Mouse (Mus musculus) embryonic facial prominence, embryonic 14.5 days (tissue): ENCODE data around the gene Igfbpl1. TPM values are rescaled to one million over a fixed set of nuclear protein-coding genes. Genes with fewer than 3 reads are reported as not detected.

Source experiments
- ATAC-seq: fragments of 200-750 bp; cut with Nextera tagmentation; 2 replicates; pipeline ENCODE4 v1.8.0; 2017; ENCODE audit warnings: low read depth, moderate number of reproducible peaks, moderate TSS enrichment
- DNase-seq: peaks from one replicate; pipeline ENCODE4 v3.0.0-alpha.2; 2015; ENCODE audit warnings: low spot score
- H3K27ac ChIP-seq: fragments of 300-500 bp; sonication (generic); replicated peaks from 2 replicates; pipeline ENCODE4 v1.5.1; 2014; ENCODE audit warnings: low read depth, mild to moderate bottlenecking, low read length, moderate library complexity
- H3K27me3 ChIP-seq: fragments of 300-500 bp; sonication (generic); replicated peaks from 2 replicates; pipeline ENCODE4 v1.6.1; 2014; ENCODE audit warnings: low read length; ENCODE audit not compliant: control insufficient read depth, insufficient read depth
- H3K36me3 ChIP-seq: fragments of 300-500 bp; sonication (generic); 2 replicates; pipeline ENCODE4 v1.6.1; 2014; ENCODE audit warnings: low read length, mixed read lengths; ENCODE audit not compliant: control insufficient read depth, insufficient read depth
- H3K4me1 ChIP-seq: fragments of 300-500 bp; sonication (generic); 2 replicates; pipeline ENCODE4 v1.6.1; 2014; ENCODE audit warnings: antibody characterized with exemption, low read length; ENCODE audit not compliant: control insufficient read depth, insufficient read depth
- H3K4me2 ChIP-seq: fragments of 300-500 bp; sonication (generic); 2 replicates; pipeline ENCODE4 v1.6.1; 2014; ENCODE audit warnings: low read depth, mild to moderate bottlenecking, low read length, moderate library complexity, mixed read lengths
- H3K4me3 ChIP-seq: fragments of 300-500 bp; sonication (generic); 2 replicates; pipeline ENCODE4 v1.5.1; 2014; ENCODE audit warnings: low read depth, mild to moderate bottlenecking, low read length
- H3K9ac ChIP-seq: fragments of 300-500 bp; sonication (generic); 2 replicates; pipeline ENCODE4 v1.6.1; 2014; ENCODE audit warnings: low read depth, mild to moderate bottlenecking, low read length, moderate library complexity, mixed read lengths
- H3K9me3 ChIP-seq: fragments of 300-500 bp; sonication (generic); 2 replicates; pipeline ENCODE4 v1.6.1; 2016; ENCODE audit warnings: low read length; ENCODE audit not compliant: control insufficient read depth
- WGBS: fragments of 180-500 bp; shearing (Covaris S2); extraction: QIAGEN DNeasy Blood & Tissue Kit; methylation state at CpG from one replicate; pipeline ENCODE4 v1.1.7; 2014; 5-methylcytosine and 5-hydroxymethylcytosine counted together
- polyA plus RNA-seq: library from polyadenylated mRNA; unstranded; fragments of >200 nt; fragmentation: Nextera tagmentation; extraction: Ambion mirVana; gene quantifications from 2 replicates; pipeline ENCODE4 v1.2.1, GENCODE M21; 2014

Igfbpl1 gene
- polyA plus RNA-seq, 1 experiment from 2014 or later = 0.92 TPM

DNA sequence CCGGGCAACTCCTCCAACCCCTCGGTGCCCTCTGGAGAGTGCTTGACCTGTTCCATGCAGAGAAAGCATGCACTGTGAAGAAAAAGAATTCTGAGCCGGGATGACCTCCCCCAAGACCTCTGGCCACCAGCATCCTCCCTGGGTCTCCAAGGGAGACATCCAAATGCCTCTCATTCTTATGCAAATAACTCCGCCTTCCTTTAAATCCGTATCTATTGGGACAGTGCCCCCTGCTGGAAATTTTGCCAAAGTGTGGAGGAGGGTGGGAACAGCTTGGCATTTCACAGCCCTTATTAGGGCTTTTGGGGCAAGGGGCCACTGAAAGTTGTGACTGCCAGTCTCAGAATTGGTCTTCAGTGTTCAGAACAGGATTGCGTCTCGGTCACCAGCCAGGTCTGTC, 11.2 kb downstream of the Igfbpl1 start:
- H3K27me3 ChIP-seq = no peaks in the 10 kb centered on the region
- no peaks in the 10 kb centered on the region for H3K36me3 ChIP-seq
- 37% methylated on average over 7 of the region's 7 CpGs for WGBS
- 0 out of 2 replicates have a peak, but pooled peaks cover 5% of the 10 kb centered on the region for H3K4me1 ChIP-seq
- ATAC-seq (no peak), DNase-seq (peak; percentile 28)
- H3K4me2 ChIP-seq = no peak overlapping the region
- H3K9ac ChIP-seq = no peak overlapping the region
- H3K4me3 ChIP-seq = no peak overlapping the region
- no peaks in the 10 kb centered on the region for H3K9me3 ChIP-seq
- no peak overlapping the region for H3K27ac ChIP-seq

DNA sequence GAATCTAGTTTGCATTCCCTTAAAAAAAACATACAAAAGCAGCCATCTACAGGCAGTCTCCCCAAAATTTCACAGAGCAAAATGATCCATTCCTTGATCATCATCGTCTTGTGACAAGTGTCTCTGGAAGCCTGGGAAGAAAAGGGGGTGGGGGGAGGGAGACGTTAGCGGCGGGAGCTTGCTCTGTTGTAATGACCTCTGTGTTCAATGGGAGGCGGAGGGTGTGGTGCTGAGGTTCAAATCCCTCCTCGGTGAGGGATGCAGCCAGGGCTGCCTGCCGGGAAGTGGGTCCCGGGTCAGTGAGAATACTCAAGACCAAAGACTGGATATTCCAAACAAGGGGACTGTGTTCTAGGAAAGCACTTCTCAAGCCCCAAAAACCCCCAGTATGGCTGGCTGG, 15.5 kb downstream of the Igfbpl1 start:
- Histone ChIP-seq H3K4me1 (no peaks in the 10 kb centered on the region), H3K27me3 (no peaks in the 10 kb centered on the region), H3K9me3 (no peaks in the 10 kb centered on the region), H3K4me3 (no peak overlapping the region), H3K36me3 (no peaks in the 10 kb centered on the region), H3K9ac (no peak overlapping the region), H3K4me2 (no peak overlapping the region), H3K27ac (no peak overlapping the region)
- no peak for ATAC-seq
- DNase-seq = no peak
- 15% methylated on average over 8 of the region's 8 CpGs for WGBS

DNA sequence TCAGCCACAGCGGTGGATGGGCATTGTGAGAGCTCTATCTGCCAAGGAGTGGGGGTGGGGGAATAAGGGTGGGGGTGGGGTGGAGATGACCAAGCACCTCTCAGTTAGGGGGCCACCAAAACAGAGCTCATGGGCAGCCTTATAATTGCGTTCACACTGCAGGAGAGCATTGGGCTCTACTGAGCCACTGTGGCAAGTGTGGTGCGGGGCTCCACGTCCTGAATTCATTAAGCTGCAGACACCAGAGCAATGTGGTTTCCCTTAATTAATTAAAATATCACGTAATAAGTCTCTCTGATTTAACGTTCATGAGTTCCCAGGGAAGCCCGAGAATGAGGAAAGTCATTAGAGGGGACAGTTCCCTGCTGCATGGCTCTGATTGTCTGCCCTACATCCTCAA, 18.7 kb downstream of the Igfbpl1 start:
- Histone ChIP-seq H3K9me3 (no peaks in the 10 kb centered on the region), H3K9ac (no peak overlapping the region), H3K4me3 (no peak overlapping the region), H3K4me1 (no peaks in the 10 kb centered on the region), H3K27ac (no peak overlapping the region), H3K27me3 (no peaks in the 10 kb centered on the region), H3K4me2 (no peak overlapping the region), H3K36me3 (no peaks in the 10 kb centered on the region)
- DNase-seq (no peak), ATAC-seq (no peak)
- WGBS = 32% methylated on average over 7 of the region's 7 CpGs

GRCm38 (mm10) chr4:45802900-45803299, 23.8 kb downstream of the Igfbpl1 start:
- Histone ChIP-seq H3K4me2 (no peak overlapping the region), H3K4me1 (peaks cover 6% of the 10 kb centered on the region; the same call in 1 of the 2 replicates), H3K36me3 (no peaks in the 10 kb centered on the region), H3K9me3 (no peaks in the 10 kb centered on the region), H3K4me3 (no peak overlapping the region), H3K27ac (no peak overlapping the region), H3K27me3 (no peaks in the 10 kb centered on the region), H3K9ac (no peak overlapping the region)
- WGBS = 85% methylated on average over 11 of the region's 14 CpGs
- DNase-seq = no peak
- no peak for ATAC-seq

DNA sequence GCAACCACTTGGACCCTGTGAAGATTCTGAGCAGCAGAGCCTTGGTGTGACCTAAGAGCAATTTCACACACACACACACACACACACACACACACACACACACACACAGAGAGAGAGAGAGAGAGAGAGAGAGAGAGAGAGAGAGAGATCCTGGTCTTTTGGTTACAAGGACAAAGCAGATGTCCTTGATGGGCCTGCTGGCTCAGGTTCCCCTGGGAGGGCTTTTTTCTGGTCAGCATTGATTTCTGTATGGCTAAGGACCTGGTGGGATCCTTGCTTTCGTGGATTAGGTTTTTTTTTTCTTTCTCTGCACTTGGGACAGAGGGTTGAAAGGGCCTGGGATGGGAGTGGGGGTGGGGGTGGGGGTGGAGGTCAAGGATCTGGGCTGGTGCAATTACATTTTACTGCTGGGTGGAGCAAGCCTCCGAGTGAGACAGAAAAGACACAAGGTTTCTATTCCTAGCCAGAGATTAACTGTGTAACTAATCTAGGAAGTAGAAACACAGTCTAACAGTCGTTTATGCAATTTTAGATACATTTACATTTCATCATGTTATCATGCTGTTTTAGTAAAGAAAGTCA, 26.7 kb downstream of the Igfbpl1 start:
- WGBS = 32% methylated on average over 3 of the region's 3 CpGs
- no peak for DNase-seq
- no peak overlapping the region for H3K9ac ChIP-seq

DNA sequence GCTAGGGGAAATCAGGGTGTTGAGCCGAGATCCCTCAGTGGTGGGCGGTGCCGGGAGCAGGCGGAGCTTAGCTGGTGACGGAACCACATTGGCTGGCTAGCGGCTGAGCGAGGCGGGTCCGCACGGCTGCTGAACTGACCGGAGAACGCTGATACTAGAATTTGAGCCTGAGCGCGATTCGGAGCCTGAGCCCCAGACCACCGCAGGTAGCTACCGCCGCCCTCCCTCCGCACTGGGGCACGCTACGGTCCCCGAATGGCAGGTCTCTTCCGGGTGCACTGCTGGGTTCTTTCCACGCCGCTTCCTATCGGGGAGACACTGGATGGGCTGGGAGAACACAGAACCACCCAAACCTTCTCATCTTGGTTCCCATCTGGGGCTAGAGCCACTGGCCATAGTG, 27.8 kb downstream of the Igfbpl1 start, which contains the start of gene Aldh1b1:
Gene Aldh1b1, plus strand, starts transcription at position 59 of the 400 bp plus-strand sequence.
- peak within 1 kb of the TSS; percentile 47 for H3K4me3 ChIP-seq
- H3K4me2 ChIP-seq = peak within 1 kb of the TSS; percentile 84
- H3K27me3 ChIP-seq = no peaks in the 10 kb centered on the region; the same call in 1 of the 2 replicates
- no peaks in the 10 kb centered on the region for H3K9me3 ChIP-seq
- DNase-seq = peak; percentile 84
- peaks cover 6% of the 10 kb centered on the region; the same call in 1 of the 2 replicates for H3K4me1 ChIP-seq
- peak; percentile 93 for ATAC-seq
- H3K27ac ChIP-seq = no peak within 1 kb of the TSS
- 0% methylated on average over 18 of the region's 26 CpGs for WGBS
- H3K36me3 ChIP-seq = no peaks in the 10 kb centered on the region
- peak within 1 kb of the TSS; percentile 61 for H3K9ac ChIP-seq

More for the DNA sequence above, 26.7 kb downstream of the Igfbpl1 start:
- no peak overlapping the region for H3K4me3 ChIP-seq
- no peak for ATAC-seq
- no peaks in the 10 kb centered on the region for H3K36me3 ChIP-seq
- H3K4me1 ChIP-seq = peaks cover 6% of the 10 kb centered on the region; the same call in 1 of the 2 replicates
- no peaks in the 10 kb centered on the region for H3K9me3 ChIP-seq
- no peak overlapping the region for H3K27ac ChIP-seq
- H3K4me2 ChIP-seq = no peak overlapping the region
- H3K27me3 ChIP-seq = no peaks in the 10 kb centered on the region; the same call in 1 of the 2 replicates

DNA sequence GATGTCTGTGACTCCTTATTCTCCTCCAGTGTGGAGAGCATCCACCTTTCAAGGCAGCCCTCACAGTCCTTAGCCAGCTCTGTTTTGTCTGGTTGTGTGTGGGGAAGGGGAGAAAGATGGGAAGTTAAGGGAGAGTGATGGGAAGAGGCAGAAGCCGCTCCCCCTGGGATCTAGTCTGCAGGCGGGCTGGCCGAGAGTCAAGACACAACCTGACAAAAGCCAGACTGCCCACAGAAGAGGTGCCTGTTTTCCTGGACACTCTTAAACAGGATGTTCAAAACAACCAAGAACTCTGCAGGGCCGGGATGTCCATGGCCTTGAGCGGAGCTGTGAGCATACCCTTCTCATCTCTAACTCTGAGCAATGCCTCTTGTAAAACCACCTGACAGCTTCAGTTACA, 30.0 kb downstream of the Igfbpl1 start:
- H3K4me3 ChIP-seq = no peak overlapping the region
- no peak overlapping the region for H3K9ac ChIP-seq
- ATAC-seq = no peak
- no peak overlapping the region for H3K27ac ChIP-seq
- WGBS = 63% methylated on average over 5 of the region's 5 CpGs
- no peaks in the 10 kb centered on the region; the same call in 1 of the 2 replicates for H3K27me3 ChIP-seq
- H3K36me3 ChIP-seq = no peaks in the 10 kb centered on the region
- H3K4me1 ChIP-seq = peaks cover 6% of the 10 kb centered on the region; the same call in 1 of the 2 replicates
- H3K4me2 ChIP-seq = no peak overlapping the region
- DNase-seq = no peak
- H3K9me3 ChIP-seq = no peaks in the 10 kb centered on the region

- peak overlapping the region; percentile 1 for H3K4me3 ChIP-seq
Observed at GRCm38 (mm10) chr4:45795191-45795811, 31.4 kb downstream of the Igfbpl1 start.

More at GRCm38 (mm10) chr4:45795191-45795811, 31.4 kb downstream of the Igfbpl1 start:
- Histone ChIP-seq H3K36me3 (no peaks in the 10 kb centered on the region), H3K9me3 (no peaks in the 10 kb centered on the region), H3K4me1 (peaks cover 6% of the 10 kb centered on the region; the same call in 1 of the 2 replicates), H3K27ac (no peak overlapping the region), H3K4me2 (peak overlapping the region; percentile 50), H3K27me3 (no peaks in the 10 kb centered on the region; the same call in 1 of the 2 replicates), H3K9ac (0 out of 2 replicates have a peak overlapping the region, but pooled peaks have one; percentile 35)
- peak; percentile 20; the same call in 1 of the 2 replicates for ATAC-seq
- WGBS = 1% methylated on average over 11 of the region's 12 CpGs
- peak; percentile 33 for DNase-seq
